Mouse (Mus musculus) bone marrow, adult 2 months (tissue): ENCODE measurements around the gene Uqcr10. TPM values are rescaled to one million over a fixed set of nuclear protein-coding genes. Genes with fewer than 3 reads are reported as not detected.

Experiments
- H3K27ac ChIP-seq: fragments of 200-500 bp; 2 replicates; pipeline ENCODE4 v1.5.1; 2012; ENCODE audit warnings: low read depth, mild to moderate bottlenecking, control low read depth, inconsistent platforms, low read length; ENCODE audit not compliant: control insufficient read depth, poor library complexity, insufficient read depth
- H3K4me1 ChIP-seq: fragments of 200-500 bp; 2 replicates; pipeline ENCODE4 v1.6.1; 2011; ENCODE audit warnings: low read length; ENCODE audit not compliant: control insufficient read depth, insufficient read depth
- H3K4me3 ChIP-seq: fragments of 200-500 bp; replicated peaks from 2 replicates; pipeline ENCODE3; 2011; ENCODE audit warnings: mild to moderate bottlenecking, low read depth, low read length, control low read depth; ENCODE audit not compliant: control insufficient read depth
- CTCF ChIP-seq: fragments of 200-500 bp; IDR thresholded peaks from 2 replicates; pipeline ENCODE4 v1.5.1; 2011; ENCODE audit warnings: low read length, control low read depth; ENCODE audit not compliant: control insufficient read depth, insufficient read depth
- POLR2A ChIP-seq: fragments of 200-500 bp; IDR thresholded peaks from 2 replicates; pipeline ENCODE4 v1.6.1; 2011; ENCODE audit warnings: low read depth, mild to moderate bottlenecking, control low read depth, low read length, borderline replicate concordance; ENCODE audit not compliant: control insufficient read depth
- WGBS: fragments of 180-500 bp; shearing (Covaris S2); methylation state at CpG from one replicate; pipeline ENCODE4 v1.1.7; 2018; 5-methylcytosine and 5-hydroxymethylcytosine counted together
- polyA plus RNA-seq: library from polyadenylated mRNA; stranded (reverse); fragments of >200 nt; gene quantifications from 2 replicates; pipeline ENCODE4 v1.2.4, GENCODE M21; 2011; ENCODE audit warnings: low replicate concordance; ENCODE audit not compliant: missing spikeins, insufficient read depth, insufficient read length

The Uqcr10 gene
- polyA plus RNA-seq, 1 experiment, result 240 TPM

DNA sequence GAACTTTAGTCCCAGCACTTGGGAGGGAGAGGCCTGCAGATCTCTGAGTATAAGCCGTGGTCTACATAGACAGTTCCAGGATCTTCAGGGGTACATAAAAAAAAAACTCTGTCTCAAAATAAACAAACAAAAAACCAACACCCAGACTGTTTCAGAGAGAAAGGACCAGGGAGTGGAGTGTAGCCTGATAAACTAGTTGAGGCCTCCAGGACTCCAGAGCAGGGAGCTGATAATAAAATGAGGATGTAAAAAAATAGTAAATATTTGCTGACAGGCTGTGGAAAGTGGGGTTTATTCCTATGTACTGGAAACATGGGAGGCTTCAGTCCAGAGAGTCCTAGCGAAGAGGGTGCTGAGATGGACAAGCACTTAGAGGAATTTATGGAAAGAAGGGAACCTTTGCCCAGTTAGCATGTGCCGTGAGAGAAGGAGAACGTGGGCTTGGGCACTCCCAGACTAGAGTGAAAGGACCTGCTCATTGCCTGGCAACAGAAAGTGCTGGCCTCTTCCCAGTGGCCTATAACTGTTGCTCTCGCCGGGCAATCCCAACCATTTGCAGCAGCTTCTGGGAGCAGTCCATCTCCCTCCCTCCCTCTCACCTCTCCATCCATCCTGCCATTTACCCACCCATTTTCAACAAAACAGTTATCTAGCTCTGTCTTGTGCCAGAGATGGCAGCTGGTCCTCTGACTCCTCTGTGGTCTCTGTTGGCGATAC, 43.7 kb downstream of the Uqcr10 start:
- Histone ChIP-seq H3K4me3 (no peak overlapping the region), H3K27ac (no peak overlapping the region; the same call in 1 of the 2 replicates), H3K4me1 (peaks cover 2% of the 10 kb centered on the region)
- TF ChIP-seq POLR2A, result no peak
- no peak for TF ChIP-seq CTCF
- WGBS, result 84% methylated on average over 7 of the region's 7 CpGs

DNA sequence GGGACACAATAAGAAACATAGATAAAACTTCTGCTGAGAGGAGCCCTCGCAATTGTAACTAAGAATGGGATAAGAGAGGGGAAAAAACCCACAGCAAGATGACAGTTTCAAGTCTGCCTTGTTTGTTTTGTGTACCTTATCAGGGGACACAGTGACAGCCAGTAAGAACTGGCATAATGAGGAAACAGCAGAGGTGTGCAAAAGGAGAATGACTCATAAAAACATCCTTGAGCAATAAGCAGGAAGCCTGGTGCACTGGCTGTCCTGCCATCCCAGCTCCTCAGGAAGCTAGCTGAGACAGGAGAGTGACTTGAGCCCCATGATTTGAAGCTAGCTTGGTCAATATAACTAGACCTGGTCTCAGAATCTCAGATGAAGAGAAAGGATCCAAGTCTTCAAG, 44.3 kb downstream of the Uqcr10 start:
- WGBS, result 39% methylated on average over 1 of the region's 1 CpGs
- TF ChIP-seq POLR2A (no peak), CTCF (no peak)
- H3K27ac ChIP-seq, result no peak overlapping the region; the same call in 1 of the 2 replicates
- H3K4me1 ChIP-seq, result peaks cover 2% of the 10 kb centered on the region
- no peak overlapping the region for H3K4me3 ChIP-seq

Other genes with a start within 250 kb of the Uqcr10 start
- 33.7 and 49.6 TPM in 2 replicates for gene Mtmr3, start 109.5 kb downstream of the Uqcr10 start, polyA plus RNA-seq
- not detected in 2 replicates for gene Gm11032, start 84.3 kb downstream of the Uqcr10 start, polyA plus RNA-seq
- gene Ascc2, start 66.6 kb downstream of the Uqcr10 start, polyA plus RNA-seq, result 11.3 and 18.1 TPM in 2 replicates
- 9.6 and 11.7 TPM in 2 replicates for gene Zmat5, start 336 bp upstream of the Uqcr10 start, polyA plus RNA-seq
- not detected in 2 replicates for gene Cabp7, start 42.4 kb upstream of the Uqcr10 start, polyA plus RNA-seq
- 17.5 and 38.0 TPM in 2 replicates for gene Nf2, start 145.2 kb upstream of the Uqcr10 start, polyA plus RNA-seq
- 2.2 and 11.5 TPM in 2 replicates for gene Nipsnap1, start 169.6 kb upstream of the Uqcr10 start, polyA plus RNA-seq
- 10.3 and 18.8 TPM in 2 replicates for gene Thoc5, start 191.0 kb upstream of the Uqcr10 start, polyA plus RNA-seq
- 1.2 and 1.5 TPM in 2 replicates for gene Nefh, start 243.7 kb upstream of the Uqcr10 start, polyA plus RNA-seq